ENCODE assay signal across 25 mouse cellular contexts in genomic region chr5:142597648-142598390, GRCm38 (mm10). TPM values are rescaled to one million over a fixed set of nuclear protein-coding genes. Genes with fewer than 3 reads are reported as not detected.
A peak's percentile ranks its signal among the peaks of the same experiment; 100 is the strongest.
DNase-seq lines count a peak whose midpoint lies in the region; ATAC-seq and TF ChIP-seq lines count a peak whose summit lies in the region.
"Had no signal": no experiment of that assay in that cellular context is flagged by ENCODE, and none has a peak within 500 bp of the region (broad histone marks: within the 10 kb centered on the region; RNA-seq: fewer than 3 reads in every experiment).

No protein-coding gene starts in this region.

- no peak for TF ChIP-seq POLR2A in kidney, adult 2 months (IDR thresholded peaks at IDR 0.05; ENCODE audit: low read depth, low read length)

- no peak for ATAC-seq in kidney, embryonic 14.5 days (ENCODE audit: low FRiP score, low TSS enrichment)
- peak; percentile 85 for ATAC-seq in liver, embryonic 14.5 days (ENCODE audit: insufficient read depth)
- ATAC-seq in frontal cortex, adult (ENCODE audit: low TSS enrichment) = no peak
- ATAC-seq: activated CD4-positive, CD25-positive, alpha-beta regulatory T cell, adult 4 months; forebrain, embryonic 13.5 days; hindbrain, postnatal 0 days had no signal

- no peaks in the 10 kb centered on the region for H3K36me3 ChIP-seq in kidney, adult 2 months (ENCODE audit: control insufficient read depth, insufficient read depth, low read length)
- H3K36me3 ChIP-seq in kidney, embryonic 14.5 days (ENCODE audit: control insufficient read depth, insufficient read depth, low read length) = no peaks in the 10 kb centered on the region
- no peaks in the 10 kb centered on the region for H3K36me3 ChIP-seq in liver, embryonic 14.5 days (replicated peaks; ENCODE audit: control insufficient read depth, insufficient read depth, low read depth)
- H3K36me3 ChIP-seq: embryonic facial prominence, embryonic 13.5 days; heart, embryonic 15.5 days; limb, embryonic 10.5 days; midbrain, embryonic 10.5 days had no signal

- H3K9me3 ChIP-seq in kidney, embryonic 14.5 days (ENCODE audit: control insufficient read depth, low read length) = no peaks in the 10 kb centered on the region
- no peaks in the 10 kb centered on the region for H3K9me3 ChIP-seq in liver, embryonic 14.5 days (ENCODE audit: control insufficient read depth, low read length)
- H3K9me3 ChIP-seq: embryonic facial prominence, embryonic 13.5 days; forebrain, embryonic 13.5 days; heart, embryonic 15.5 days; limb, embryonic 10.5 days; midbrain, embryonic 10.5 days had no signal

- intact Hi-C loops in heart, postnatal 36 days (cut with DNase I) = no loop called here

- peak; percentile 52 for DNase-seq in kidney, adult 2 months
- peak; percentile 32 for DNase-seq in kidney, postnatal 14 days
- peak; percentile 34 to 35 for DNase-seq in kidney, postnatal 36 days
- peak in 2 of 3 experiments; percentile 26 to 35 for DNase-seq in liver, embryonic 14.5 days (ENCODE audit: low read depth in 3 of 3, low spot score in 3 of 3)
- DNase-seq in heart, postnatal 36 days = no peak
- DNase-seq in left cerebral cortex, adult 9 months (ENCODE audit: low spot score in 2 of 2) = no peak
- DNase-seq: adrenal gland, adult 8-10 months; cerebellum, adult 18-20 months; cerebellum, postnatal 14 days; gastrocnemius, adult 2 months; lung, adult 18-20 months; lung, postnatal 10 days; right cerebral cortex, adult 18-20 months had no signal

- no peaks in the 10 kb centered on the region for H3K4me1 ChIP-seq in kidney, adult 2 months (ENCODE audit: control insufficient read depth, insufficient read depth, low read length)
- H3K4me1 ChIP-seq in kidney, embryonic 14.5 days (ENCODE audit: control insufficient read depth, insufficient read depth, low read length) = no peaks in the 10 kb centered on the region
- H3K4me1 ChIP-seq in liver, embryonic 14.5 days (replicated peaks; ENCODE audit: control insufficient read depth in 2 of 2, insufficient read depth in 2 of 2, low read length in 1 of 2) = peaks cover 0 to 3% of the 10 kb centered on the region in 2 experiments; a peak in 2 of 4 replicates
- H3K4me1 ChIP-seq: heart, embryonic 15.5 days had no signal

- no peak for TF ChIP-seq EP300 in liver, embryonic 14.5 days (IDR thresholded peaks at IDR 0.05; ENCODE audit: low read depth)

- no peak overlapping the region for H3K4me2 ChIP-seq in kidney, embryonic 14.5 days (replicated peaks; ENCODE audit: low read depth, low read length)
- H3K4me2 ChIP-seq in liver, embryonic 14.5 days (ENCODE audit: low read depth) = no peak overlapping the region
- H3K4me2 ChIP-seq: embryonic facial prominence, embryonic 13.5 days; forebrain, embryonic 13.5 days; heart, embryonic 15.5 days had no signal

- H3K27me3 ChIP-seq in kidney, adult 2 months (replicated peaks; ENCODE audit: control insufficient read depth, insufficient read depth, low read length) = no peaks in the 10 kb centered on the region
- no peaks in the 10 kb centered on the region for H3K27me3 ChIP-seq in kidney, embryonic 14.5 days (ENCODE audit: control insufficient read depth, insufficient read depth, low read length)
- no peaks in the 10 kb centered on the region for H3K27me3 ChIP-seq in liver, embryonic 14.5 days (ENCODE audit: control insufficient read depth, insufficient read depth, low read length)
- H3K27me3 ChIP-seq: embryonic facial prominence, embryonic 13.5 days; forebrain, embryonic 13.5 days had no signal

- H3K9ac ChIP-seq in kidney, embryonic 14.5 days (ENCODE audit: low read depth, low read length) = no peak overlapping the region
- no peak overlapping the region for H3K9ac ChIP-seq in liver, embryonic 14.5 days (replicated peaks)
- H3K9ac ChIP-seq: embryonic facial prominence, embryonic 13.5 days; forebrain, embryonic 13.5 days; heart, embryonic 15.5 days had no signal

- TF ChIP-seq CTCF in kidney, adult 2 months (conservative IDR thresholded peaks at IDR 0.05; ENCODE audit: insufficient read depth, insufficient read length, low read depth, low read length) = no peak
- no peak for TF ChIP-seq CTCF in liver, embryonic 14.5 days (IDR thresholded peaks at IDR 0.05; ENCODE audit: low read depth)

- no peak overlapping the region for H3K4me3 ChIP-seq in kidney, adult 2 months (ENCODE audit: insufficient read depth, low read depth, low read length)
- H3K4me3 ChIP-seq in kidney, embryonic 14.5 days (ENCODE audit: low read length) = no peak overlapping the region
- no peak overlapping the region for H3K4me3 ChIP-seq in liver, embryonic 14.5 days (ENCODE audit: insufficient read depth in 1 of 2, low read depth in 2 of 2, low read length in 2 of 2)
- H3K4me3 ChIP-seq: embryonic facial prominence, embryonic 13.5 days; forebrain, embryonic 13.5 days; gastrocnemius, adult 2 months; heart, embryonic 15.5 days; limb, embryonic 10.5 days; midbrain, embryonic 10.5 days had no signal

- H3K27ac ChIP-seq in kidney, adult 2 months (ENCODE audit: insufficient read depth, low read depth, low read length) = no peak overlapping the region
- H3K27ac ChIP-seq in kidney, embryonic 14.5 days (ENCODE audit: low read depth, low read length) = no peak overlapping the region
- no peak overlapping the region for H3K27ac ChIP-seq in liver, embryonic 14.5 days
- H3K27ac ChIP-seq: embryonic facial prominence, embryonic 13.5 days; forebrain, embryonic 13.5 days; gastrocnemius, adult 2 months; heart, embryonic 15.5 days; hindbrain, postnatal 0 days; limb, embryonic 10.5 days; midbrain, embryonic 10.5 days had no signal

- 57% methylated on average over 6 of the region's 6 CpGs for WGBS in kidney, adult 2 months
- 75% methylated on average over 6 of the region's 6 CpGs for WGBS in kidney, embryonic 14.5 days
- 59% methylated on average over 6 of the region's 6 CpGs for WGBS in liver, embryonic 14.5 days (ENCODE audit: insufficient replicate concordance)

RNA-seq across cellular contexts. Expression of gene Mmd2, which starts 10.8 kb away (rescaled TPM):
- polyA plus RNA-seq in kidney, adult 2 months (2012; rRNA removed) = 1.5 and 1.8 TPM in 2 replicates
- 0.14 TPM in 1 of 2 replicates, not detected in the other for polyA plus RNA-seq in kidney, embryonic 14.5 days (2014; fragmentation: Nextera tagmentation; extraction: Ambion mirVana)
- polyA plus RNA-seq in liver, embryonic 14.5 days (2012; rRNA removed) = 6.0 and 6.7 TPM in 2 replicates
- polyA plus RNA-seq in liver, embryonic 14.5 days (2014; fragmentation: Nextera tagmentation; extraction: Ambion mirVana) = 15.5 and 16.9 TPM in 2 replicates
- under 1 TPM in 1 of 2 experiments, not detected in 1; 0.28 TPM for total RNA-seq in heart, postnatal 36 days (2021)
- total RNA-seq: gastrocnemius, adult 2 months; hematopoietic stem cell, adult 5-6 weeks; MEL had no signal
- polyA plus RNA-seq: activated CD4-positive, CD25-positive, alpha-beta regulatory T cell, adult 4 months; C2C12 had no signal

RNA-seq across cellular contexts. Expression of gene Wipi2, which starts 29.7 kb away (rescaled TPM):
- 61.0 and 63.7 TPM in 2 replicates for polyA plus RNA-seq in kidney, adult 2 months (2012; rRNA removed)
- 36.4 and 59.2 TPM in 2 replicates for polyA plus RNA-seq in kidney, embryonic 14.5 days (2014; fragmentation: Nextera tagmentation; extraction: Ambion mirVana)
- polyA plus RNA-seq in liver, embryonic 14.5 days (2012; rRNA removed) = 16.0 and 20.5 TPM in 2 replicates
- polyA plus RNA-seq in liver, embryonic 14.5 days (2014; fragmentation: Nextera tagmentation; extraction: Ambion mirVana) = 28.3 and 34.4 TPM in 2 replicates
- total RNA-seq in heart, postnatal 36 days (2021) = 10 to 100 TPM; 41.0 to 45.1 TPM

RNA-seq across cellular contexts. Expression of gene Radil, which starts 46.9 kb away (rescaled TPM):
- 0.67 and 0.88 TPM in 2 replicates for polyA plus RNA-seq in kidney, adult 2 months (2012; rRNA removed)
- 0.90 and 1.7 TPM in 2 replicates for polyA plus RNA-seq in kidney, embryonic 14.5 days (2014; fragmentation: Nextera tagmentation; extraction: Ambion mirVana)
- polyA plus RNA-seq in liver, embryonic 14.5 days (2012; rRNA removed) = 0.03 and 0.09 TPM in 2 replicates
- 0.05 and 0.08 TPM in 2 replicates for polyA plus RNA-seq in liver, embryonic 14.5 days (2014; fragmentation: Nextera tagmentation; extraction: Ambion mirVana)
- 1 to 10 TPM; 1.3 to 1.7 TPM for total RNA-seq in heart, postnatal 36 days (2021)
- total RNA-seq: hematopoietic stem cell, adult 5-6 weeks had no signal
- polyA plus RNA-seq: activated CD4-positive, CD25-positive, alpha-beta regulatory T cell, adult 4 months had no signal

Comparison
In these comparisons a context has a peak if more than half of its experiments do, and no peak if none do; other contexts are left out.
1. DNase-seq: peak in kidney, adult 2 months (single experiment), kidney, postnatal 14 days (single experiment), kidney, postnatal 36 days (2 of 2) and liver, embryonic 14.5 days (2 of 3); none in heart, postnatal 36 days (0 of 2) and left cerebral cortex, adult 9 months (0 of 2).